ENCODE assay signal across 7 mouse cellular contexts in the genomic region with DNA sequence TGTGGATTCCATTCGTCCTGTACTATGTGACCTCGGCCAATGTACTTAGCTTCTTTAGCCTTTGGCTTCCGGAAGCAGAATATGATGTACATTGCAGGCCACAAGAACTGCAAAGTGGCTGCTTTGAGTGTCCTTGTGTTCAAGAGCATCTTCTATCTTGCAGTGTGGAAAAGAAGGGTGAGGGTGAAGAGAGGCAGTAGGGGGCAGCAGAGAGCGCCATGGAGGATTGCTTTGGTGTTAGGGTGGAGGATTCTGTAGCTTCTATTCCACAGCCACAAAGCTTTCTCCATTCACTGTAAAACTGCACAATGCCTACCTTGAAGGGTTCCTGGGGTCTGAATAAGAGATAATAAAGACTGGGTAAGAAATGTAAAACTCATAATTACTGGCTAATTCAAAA. TPM values are rescaled to one million over a fixed set of nuclear protein-coding genes. Genes with fewer than 3 reads are reported as not detected.
DNase-seq lines count a peak whose midpoint lies in the region; TF ChIP-seq lines count a peak whose summit lies in the region.

No protein-coding gene starts in this region.

- in situ Hi-C loops in CH12.LX (cut with MboI; ENCODE audit: low pct_ligation_motif_present, low pct_unique_long_range_greater_than_20kb, low sequenced_read_pairs): loop anchor here (10.0 kb wide), 1 partner anchor 61 kb away; a partner anchor contains a TSS

- no peak for TF ChIP-seq POLR2A in CH12.LX (IDR thresholded peaks at IDR 0.05; ENCODE audit: low read depth, low read length)
- no peak for TF ChIP-seq POLR2A in spleen, adult 2 months (IDR thresholded peaks at IDR 0.05; ENCODE audit: low read depth, low read length)

- DNase-seq in B cell, adult 2 months: peak; percentile 87 to 89
- peak; percentile 82 for DNase-seq in CH12.LX (ENCODE audit: extremely low read depth)
- DNase-seq in cerebellum, adult 8-10 months: peak; percentile 19
- peak; percentile 77 for DNase-seq in heart, embryonic 10.5 days (ENCODE audit: low spot score)
- peak; percentile 27 to 66 for DNase-seq in layer of hippocampus, adult 8-10 months (ENCODE audit: low spot score in 2 of 2)
- peak; percentile 83 for DNase-seq in lung, postnatal 14 days
- DNase-seq in spleen, adult 2 months (ENCODE audit: low read depth in 1 of 2, low spot score in 2 of 2): peak; percentile 42 to 84

- H3K9ac ChIP-seq in CH12.LX (ENCODE audit: insufficient read depth, low read depth): no peak overlapping the region

- peaks cover 3 to 21% of the 10 kb centered on the region in 2 experiments; a peak in 3 of 4 replicates for H3K4me1 ChIP-seq in CH12.LX (ENCODE audit: control insufficient read depth in 1 of 2, insufficient read depth in 2 of 2)
- H3K4me1 ChIP-seq in heart, embryonic 10.5 days: no peaks in the 10 kb centered on the region
- H3K4me1 ChIP-seq in spleen, adult 2 months (ENCODE audit: control insufficient read depth, insufficient read depth, insufficient read length): no peaks in the 10 kb centered on the region; the same call in 1 of the 2 replicates

- no peaks in the 10 kb centered on the region for H3K9me3 ChIP-seq in CH12.LX (replicated peaks; ENCODE audit: low read length)
- no peaks in the 10 kb centered on the region for H3K9me3 ChIP-seq in heart, embryonic 10.5 days

- TF ChIP-seq CTCF in CH12.LX (conservative IDR thresholded peaks at IDR 0.05 in 1 of 2, IDR thresholded peaks at IDR 0.05 in 1 of 2; ENCODE audit: low read depth in 2 of 2, low read length in 2 of 2): peak; percentile 59 to 93; a peak in 3 of 4 replicates
- peak; percentile 79; the same call in 1 of the 2 replicates for TF ChIP-seq CTCF in spleen, adult 2 months (IDR thresholded peaks at IDR 0.05; ENCODE audit: extremely low read depth, insufficient read depth, insufficient read length, insufficient replicate concordance)

- TF ChIP-seq EP300 in CH12.LX (IDR thresholded peaks at IDR 0.05; ENCODE audit: low read length): no peak

- no peak overlapping the region for H3K4me2 ChIP-seq in CH12.LX (ENCODE audit: insufficient read depth, low read depth, poor library complexity, severe bottlenecking)

- no peaks in the 10 kb centered on the region for H3K79me2 ChIP-seq in CH12.LX (replicated peaks; ENCODE audit: control insufficient read depth, extremely low read depth, insufficient read depth, poor library complexity, severe bottlenecking)

- peak; percentile 82 for TF ChIP-seq RAD21 in CH12.LX (IDR thresholded peaks at IDR 0.05; ENCODE audit: low read depth, low read length)

- no peaks in the 10 kb centered on the region for H3K27me3 ChIP-seq in CH12.LX (replicated peaks)
- no peaks in the 10 kb centered on the region for H3K27me3 ChIP-seq in heart, embryonic 10.5 days (ENCODE audit: insufficient read depth, poor library complexity, severe bottlenecking)
- H3K27me3 ChIP-seq in spleen, adult 2 months (ENCODE audit: control insufficient read depth, insufficient read depth, low read length): no peaks in the 10 kb centered on the region

- H3K36me3 ChIP-seq in CH12.LX (replicated peaks in 1 of 2; ENCODE audit: control insufficient read depth in 1 of 2, insufficient read depth in 1 of 2, low read length in 1 of 2): no peaks in the 10 kb centered on the region
- H3K36me3 ChIP-seq in heart, embryonic 10.5 days: no peaks in the 10 kb centered on the region
- no peaks in the 10 kb centered on the region for H3K36me3 ChIP-seq in spleen, adult 2 months (ENCODE audit: control insufficient read depth, insufficient read depth, low read length)

- H3K4me3 ChIP-seq in CH12.LX (replicated peaks in 1 of 3; ENCODE audit: low read depth in 2 of 3, low read length in 2 of 3, poor library complexity in 1 of 3): no peak overlapping the region
- H3K4me3 ChIP-seq in heart, embryonic 10.5 days: no peak overlapping the region
- no peak overlapping the region for H3K4me3 ChIP-seq in spleen, adult 2 months (ENCODE audit: extremely low read depth, insufficient read depth, insufficient read length)

- 32% methylated on average over 4 of the region's 4 CpGs for WGBS in heart, embryonic 10.5 days
- 32% methylated on average over 4 of the region's 4 CpGs for WGBS in spleen, adult 2 months

- H3K27ac ChIP-seq in CH12.LX (ENCODE audit: insufficient read depth, low read depth): no peak overlapping the region
- no peak overlapping the region for H3K27ac ChIP-seq in heart, embryonic 10.5 days
- no peak overlapping the region for H3K27ac ChIP-seq in spleen, adult 2 months (ENCODE audit: insufficient read depth, low read length)

- dilution Hi-C loops in CH12.LX (cut with MboI; ENCODE audit: extremely low pct_ligation_motif_present, extremely low pct_unique_long_range_greater_than_20kb, low sequenced_read_pairs): no loop called here

TF ChIP-seq in CH12.LX, 34 proteins besides CTCF, POLR2A, EP300 and RAD21:
- no peak for TF ChIP-seq ZKSCAN1 (IDR thresholded peaks at IDR 0.05; ENCODE audit: borderline replicate concordance, low read depth, low read length)
- peak; percentile 97 for TF ChIP-seq SMC3 (IDR thresholded peaks at IDR 0.05; ENCODE audit: low read depth, low read length)
- peak; percentile 76; the same call in 1 of the 2 replicates for TF ChIP-seq ZNF384 (IDR thresholded peaks at IDR 0.05; ENCODE audit: low read depth, low read length)
- TF ChIP-seq JUN (IDR thresholded peaks at IDR 0.05; ENCODE audit: insufficient read depth, low read depth, low read length): no peak
- peak; percentile 56 for TF ChIP-seq ZC3H11A (IDR thresholded peaks at IDR 0.05; ENCODE audit: low read depth, low read length)
- peak; percentile 14; the same call in 1 of the 2 replicates for TF ChIP-seq NELFE (IDR thresholded peaks at IDR 0.05; ENCODE audit: low read depth, low read length)

RNA-seq across cellular contexts. Expression of a gene that starts 11.0 kb away (rescaled TPM):
- 1.4 and 1.8 TPM in 2 replicates for total RNA-seq in CH12.LX (2012; rRNA removed)
- total RNA-seq in CH12.LX (2014; rRNA removed): 16.3 and 20.1 TPM in 2 replicates
- polyA plus RNA-seq in CH12.LX (2012; ENCODE audit: insufficient read length, low read depth): 1.0 TPM in 1 of 2 replicates, not detected in the other
- 0.49 TPM in 1 of 2 replicates, not detected in the other for polyA plus RNA-seq in heart, embryonic 10.5 days (2016; fragmentation: Nextera tagmentation; extraction: Ambion mirVana)
- 10 to 100 TPM in 2 of 4 experiments, 1 to 10 TPM in 2; 5.9 to 10.6 (median 9.9) TPM for total RNA-seq in layer of hippocampus, adult 8-10 months (2022)
- 0.42 TPM in 1 of 2 replicates, not detected in the other for polyA plus RNA-seq in spleen, adult 2 months (2012; rRNA removed)

RNA-seq across cellular contexts. Expression of a gene that starts 55.6 kb away (rescaled TPM):
- total RNA-seq in CH12.LX (2012; rRNA removed) (2.9 and 3.3 TPM in 2 replicates), CH12.LX (2014; rRNA removed) (1.5 and 1.7 TPM in 2 replicates)
- 0.87 and 0.93 TPM in 2 replicates for polyA plus RNA-seq in CH12.LX (2012; ENCODE audit: insufficient read length, low read depth)
- polyA plus RNA-seq in heart, embryonic 10.5 days (2016; fragmentation: Nextera tagmentation; extraction: Ambion mirVana): 18.1 and 20.6 TPM in 2 replicates
- total RNA-seq in layer of hippocampus, adult 8-10 months (2022): 1 to 10 TPM; 4.5 to 5.9 (median 5.2) TPM
- 37.3 and 38.9 TPM in 2 replicates for polyA plus RNA-seq in spleen, adult 2 months (2012; rRNA removed)

RNA-seq across cellular contexts. Expression of a gene that starts 57.6 kb away (rescaled TPM):
- total RNA-seq in CH12.LX (2012; rRNA removed) (not detected in 2 replicates), CH12.LX (2014; rRNA removed) (not detected in 2 replicates)
- not detected in 2 replicates for polyA plus RNA-seq in CH12.LX (2012; ENCODE audit: insufficient read length, low read depth)
- polyA plus RNA-seq in heart, embryonic 10.5 days (2016; fragmentation: Nextera tagmentation; extraction: Ambion mirVana): 0.23 and 0.28 TPM in 2 replicates
- 1 to 10 TPM in 1 of 4 experiments, under 1 TPM in 2, not detected in 1; 0.76 to 1.3 (median 0.87) TPM for total RNA-seq in layer of hippocampus, adult 8-10 months (2022)
- not detected in 2 replicates for polyA plus RNA-seq in spleen, adult 2 months (2012; rRNA removed)

Comparison
In these comparisons a context has a peak if more than half of its experiments do, and no peak if none do; other contexts are left out.
1. DNase-seq: peak in every context shown above with its lines; median percentile 88 in B cell, adult 2 months; 83 in lung, postnatal 14 days; 82 in CH12.LX; 77 in heart, embryonic 10.5 days; 63 in spleen, adult 2 months; 46 in layer of hippocampus, adult 8-10 months; 19 in cerebellum, adult 8-10 months.